Mouse (Mus musculus) heart, embryonic 14.5 days (tissue): Measurements from ENCODE around the gene Fchsd2. TPM values are rescaled to one million over a fixed set of nuclear protein-coding genes. Genes with fewer than 3 reads are reported as not detected.

Source experiments
- ATAC-seq: fragments of 200-750 bp; cut with Nextera tagmentation; 2 replicates; pipeline ENCODE4 v1.8.0; 2017; ENCODE audit warnings: low read depth, moderate TSS enrichment; ENCODE audit not compliant: insufficient number of reproducible peaks, insufficient read depth, low FRiP score
- H3K27ac ChIP-seq, 2 experiments: fragments of 200-500 bp in 1 of 2; fragments of 300-500 bp in 1 of 2; sonication (generic) in 1 of 2; replicated peaks in 1 of 2; 2 replicates each; pipeline ENCODE4 v1.5.1; 2012 to 2014; ENCODE audit warnings: low read depth in 2 of 2, low read length in 2 of 2, control low read depth in 1 of 2, mild to moderate bottlenecking in 1 of 2, mixed read lengths in 1 of 2; ENCODE audit not compliant: control insufficient read depth in 1 of 2, insufficient read depth in 1 of 2
- H3K27me3 ChIP-seq: fragments of 300-500 bp; sonication (generic); 2 replicates; pipeline ENCODE4 v1.6.1; 2014; ENCODE audit warnings: mild to moderate bottlenecking, low read length, control low read depth; ENCODE audit not compliant: control insufficient read depth, insufficient read depth
- H3K36me3 ChIP-seq: fragments of 300-500 bp; sonication (generic); 2 replicates; pipeline ENCODE4 v1.6.1; 2014; ENCODE audit warnings: mild to moderate bottlenecking, control low read depth, low read length, mixed read lengths; ENCODE audit not compliant: control insufficient read depth, insufficient read depth
- H3K4me1 ChIP-seq, 2 experiments: fragments of 200-500 bp in 1 of 2; fragments of 300-500 bp in 1 of 2; sonication (generic) in 1 of 2; 2 replicates each; pipeline ENCODE4 v1.6.1; 2012 to 2014; ENCODE audit warnings: low read length in 2 of 2, control low read depth in 1 of 2, mixed read lengths in 1 of 2; ENCODE audit not compliant: control insufficient read depth in 2 of 2, insufficient read depth in 2 of 2
- H3K4me2 ChIP-seq: fragments of 300-500 bp; sonication (generic); 2 replicates; pipeline ENCODE4 v1.6.1; 2014; ENCODE audit warnings: mild to moderate bottlenecking, low read length
- H3K4me3 ChIP-seq, 2 experiments: fragments of 200-500 bp in 1 of 2; fragments of 300-500 bp in 1 of 2; sonication (generic) in 1 of 2; 2 replicates each; pipeline ENCODE4 v1.5.1; 2012 to 2014; ENCODE audit warnings: low read length in 2 of 2, mild to moderate bottlenecking in 2 of 2, control low read depth in 1 of 2, low read depth in 1 of 2, moderate library complexity in 1 of 2; ENCODE audit not compliant: control insufficient read depth in 1 of 2, insufficient read depth in 1 of 2
- H3K9ac ChIP-seq: fragments of 300-500 bp; sonication (generic); 2 replicates; pipeline ENCODE4 v1.6.1; 2014; ENCODE audit warnings: mild to moderate bottlenecking, low read length
- H3K9me3 ChIP-seq: fragments of 300-500 bp; sonication (generic); 2 replicates; pipeline ENCODE4 v1.6.1; 2016; ENCODE audit warnings: low read length, control low read depth; ENCODE audit not compliant: control insufficient read depth
- WGBS: fragments of 180-500 bp; shearing (Covaris S2); extraction: QIAGEN DNeasy Blood & Tissue Kit; methylation state at CpG from one replicate; pipeline ENCODE4 v1.1.7; 2014; 5-methylcytosine and 5-hydroxymethylcytosine counted together
- polyA plus RNA-seq: library from polyadenylated mRNA; unstranded; fragments of >200 nt; fragmentation: Nextera tagmentation; extraction: Ambion mirVana; gene quantifications from 2 replicates; pipeline ENCODE4 v1.2.1, GENCODE M21; 2014

Gene Fchsd2
- polyA plus RNA-seq, 1 experiment from 2014 or later, result 18.0 TPM

GRCm38 (mm10) chr7:101072123-101072740 lies 20.4 kb upstream of the Fchsd2 start:
- Histone ChIP-seq H3K4me1 (peaks cover 9 to 22% of the 10 kb centered on the region in 2 experiments), H3K9ac (no peak overlapping the region), H3K4me2 (no peak overlapping the region), H3K27me3 (no peaks in the 10 kb centered on the region), H3K27ac (no peak overlapping the region), H3K36me3 (no peaks in the 10 kb centered on the region), H3K9me3 (no peaks in the 10 kb centered on the region), H3K4me3 (no peak overlapping the region)
- ATAC-seq, result no peak
- 69% methylated on average over 12 of the region's 12 CpGs for WGBS

- Histone ChIP-seq H3K9me3 (no peaks in the 10 kb centered on the region), H3K27me3 (no peaks in the 10 kb centered on the region), H3K36me3 (no peaks in the 10 kb centered on the region), H3K27ac (peak overlapping the region; percentile 2 to 24; a peak in 3 of 4 replicates), H3K4me2 (no peak overlapping the region), H3K4me1 (peaks cover 9 to 22% of the 10 kb centered on the region in 2 experiments), H3K4me3 (no peak overlapping the region), H3K9ac (no peak overlapping the region)
- 54% methylated on average over 8 of the region's 8 CpGs for WGBS
- no peak for ATAC-seq
Measured at GRCm38 (mm10) chr7:101074170-101074767, 18.4 kb upstream of the Fchsd2 start.

- Histone ChIP-seq H3K36me3 (no peaks in the 10 kb centered on the region), H3K4me2 (no peak overlapping the region), H3K27me3 (no peaks in the 10 kb centered on the region), H3K9me3 (no peaks in the 10 kb centered on the region), H3K4me1 (peaks cover 19 to 24% of the 10 kb centered on the region in 2 experiments), H3K4me3 (no peak overlapping the region), H3K9ac (no peak overlapping the region), H3K27ac (no peak overlapping the region)
- ATAC-seq, result no peak
- 57% methylated on average over 9 of the region's 9 CpGs for WGBS
Measured at GRCm38 (mm10) chr7:101083562-101084166, 9.0 kb upstream of the Fchsd2 start.

GRCm38 (mm10) chr7:101084816-101085456 lies 7.7 kb upstream of the Fchsd2 start:
- 78% methylated on average over 4 of the region's 4 CpGs for WGBS
- Histone ChIP-seq H3K27ac (no peak overlapping the region), H3K4me1 (peaks cover 29 to 33% of the 10 kb centered on the region in 2 experiments), H3K4me3 (no peak overlapping the region), H3K36me3 (no peaks in the 10 kb centered on the region), H3K4me2 (no peak overlapping the region), H3K9ac (no peak overlapping the region), H3K9me3 (no peaks in the 10 kb centered on the region), H3K27me3 (no peaks in the 10 kb centered on the region)
- ATAC-seq, result no peak

GRCm38 (mm10) chr7:101085779-101086178 lies 6.9 kb upstream of the Fchsd2 start:
- no peaks in the 10 kb centered on the region for H3K9me3 ChIP-seq
- no peaks in the 10 kb centered on the region for H3K27me3 ChIP-seq
- 21% methylated on average over 4 of the region's 4 CpGs for WGBS
- H3K4me3 ChIP-seq, result no peak overlapping the region
- no peak for ATAC-seq
- no peak overlapping the region for H3K4me2 ChIP-seq
- H3K36me3 ChIP-seq, result no peaks in the 10 kb centered on the region
- H3K9ac ChIP-seq, result no peak overlapping the region
- H3K4me1 ChIP-seq, result peaks cover 30 to 41% of the 10 kb centered on the region in 2 experiments
- H3K27ac ChIP-seq, result no peak overlapping the region

- ATAC-seq, result peak; percentile 67; the same call in 1 of the 2 replicates
- Histone ChIP-seq H3K9ac (no peak overlapping the region), H3K4me2 (no peak overlapping the region), H3K27me3 (no peaks in the 10 kb centered on the region), H3K4me1 (peaks cover 32 to 53% of the 10 kb centered on the region in 2 experiments), H3K9me3 (no peaks in the 10 kb centered on the region), H3K4me3 (no peak overlapping the region), H3K27ac (peak overlapping the region; percentile 81 to 84), H3K36me3 (no peaks in the 10 kb centered on the region)
- 29% methylated on average over 4 of the region's 4 CpGs for WGBS
Measured at GRCm38 (mm10) chr7:101088687-101089086, 4.0 kb upstream of the Fchsd2 start.

- WGBS, result 57% methylated on average over 3 of the region's 3 CpGs
Measured at GRCm38 (mm10) chr7:101089242-101089641, 3.4 kb upstream of the Fchsd2 start.

More at GRCm38 (mm10) chr7:101089242-101089641, 3.4 kb upstream of the Fchsd2 start:
- no peak overlapping the region for H3K4me3 ChIP-seq
- H3K4me2 ChIP-seq, result no peak overlapping the region
- no peak for ATAC-seq
- no peaks in the 10 kb centered on the region for H3K27me3 ChIP-seq
- no peaks in the 10 kb centered on the region for H3K9me3 ChIP-seq
- H3K9ac ChIP-seq, result no peak overlapping the region
- peaks cover 32 to 53% of the 10 kb centered on the region in 2 experiments for H3K4me1 ChIP-seq
- peak overlapping the region; percentile 81 to 84 for H3K27ac ChIP-seq
- no peaks in the 10 kb centered on the region for H3K36me3 ChIP-seq
